Mouse (Mus musculus) R1 (cell line): ENCODE measurements around the gene Tcf7l2.
A peak's percentile ranks its signal among the peaks of the same experiment; 100 is the strongest.

ENCODE experiments used
- DNase-seq: peaks from one replicate; pipeline ENCODE4 v3.0.0-alpha.2; 2018; ENCODE audit warnings: low read depth, low spot score

Tcf7l2 gene

GRCm38 (mm10) chr19:55860009-55860743, 118.6 kb downstream of the Tcf7l2 start:
- DNase-seq = no peak

DNA sequence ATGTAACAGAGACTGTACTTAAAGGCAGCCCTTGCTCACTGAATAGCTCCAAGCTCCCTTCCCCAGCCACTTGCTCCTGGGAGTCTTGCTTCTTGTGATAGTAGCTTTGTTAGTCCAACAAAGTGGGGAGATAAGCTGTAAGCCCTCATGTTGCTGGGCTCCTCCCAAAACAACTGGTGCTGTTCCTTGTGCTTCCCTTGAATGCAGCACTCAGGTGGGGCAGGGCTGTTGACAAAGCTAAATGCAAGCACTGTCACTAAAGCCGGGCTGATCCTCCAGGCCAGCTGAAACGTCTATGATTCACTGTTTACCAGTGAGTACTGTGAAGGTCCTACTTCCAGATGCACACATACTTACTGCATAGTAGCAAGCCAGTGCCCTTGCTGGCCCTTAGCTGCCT, 120.1 kb downstream of the Tcf7l2 start:
- DNase-seq = no peak

GRCm38 (mm10) chr19:55862559-55862958, 120.9 kb downstream of the Tcf7l2 start:
- no peak for DNase-seq

DNA sequence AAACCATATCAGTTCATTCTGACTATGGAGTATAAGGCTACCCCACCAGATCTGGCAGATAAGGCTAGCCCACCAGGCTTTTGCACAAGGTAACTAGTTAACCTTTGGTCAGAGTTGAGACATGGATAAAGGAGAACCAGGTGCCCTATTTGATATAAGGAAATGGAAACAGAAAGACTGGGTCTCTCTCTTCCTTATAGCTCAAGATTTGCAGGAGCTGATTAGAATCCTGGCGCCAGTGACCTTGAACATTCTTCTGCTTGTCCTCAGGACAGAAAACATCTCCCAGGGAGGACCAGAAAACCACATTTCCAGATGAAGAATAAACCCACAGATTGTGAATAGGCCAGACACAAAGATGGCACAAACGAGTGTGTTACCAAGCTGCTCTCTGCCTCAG, 123.4 kb downstream of the Tcf7l2 start:
- DNase-seq = no peak

GRCm38 (mm10) chr19:55865774-55866578, 124.4 kb downstream of the Tcf7l2 start:
- DNase-seq = no peak

DNA sequence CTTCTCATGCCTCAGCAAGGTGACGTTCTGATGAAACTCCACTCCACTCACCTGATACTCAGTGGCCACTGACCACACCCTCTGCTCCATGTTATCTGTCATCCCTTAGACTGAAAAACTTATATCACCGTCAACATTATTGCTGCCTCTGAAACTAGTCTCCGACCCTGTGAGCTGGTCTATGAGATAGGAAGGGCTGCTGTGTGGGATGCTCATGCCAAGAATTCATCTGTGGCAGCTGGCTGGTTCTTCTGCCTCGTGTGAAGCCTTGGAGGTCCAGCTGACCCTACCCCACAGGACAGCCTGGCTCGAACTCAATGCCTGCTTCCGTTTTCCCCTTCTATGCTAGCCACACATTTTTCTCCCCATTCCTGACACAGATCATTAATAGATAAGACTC, 125.6 kb downstream of the Tcf7l2 start:
- DNase-seq = no peak

DNA sequence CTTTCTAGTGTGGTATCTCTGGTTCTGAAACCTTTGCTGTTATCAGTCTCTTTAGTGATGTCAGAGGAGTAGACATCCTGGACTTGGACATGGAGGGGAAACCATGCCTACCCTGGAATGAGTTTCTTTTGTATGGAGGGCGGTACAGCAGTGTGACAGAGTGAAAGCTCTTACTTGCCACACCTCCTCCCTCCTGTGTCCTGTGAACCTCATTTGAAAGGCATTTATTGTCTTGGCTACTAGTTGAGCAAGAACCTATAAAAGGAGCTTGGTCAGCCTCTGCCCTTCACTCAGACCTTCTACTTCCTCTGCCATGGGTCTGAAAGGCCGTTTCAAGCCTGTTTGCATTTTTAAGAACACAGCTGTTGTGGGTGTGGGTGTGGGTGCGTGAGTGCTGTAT, 126.3 kb downstream of the Tcf7l2 start:
- peak; percentile 27 for DNase-seq

GRCm38 (mm10) chr19:55868597-55868996, 127.0 kb downstream of the Tcf7l2 start:
- DNase-seq = no peak

- DNase-seq = no peak
Observed at GRCm38 (mm10) chr19:55870825-55871224, 129.2 kb downstream of the Tcf7l2 start.

DNA sequence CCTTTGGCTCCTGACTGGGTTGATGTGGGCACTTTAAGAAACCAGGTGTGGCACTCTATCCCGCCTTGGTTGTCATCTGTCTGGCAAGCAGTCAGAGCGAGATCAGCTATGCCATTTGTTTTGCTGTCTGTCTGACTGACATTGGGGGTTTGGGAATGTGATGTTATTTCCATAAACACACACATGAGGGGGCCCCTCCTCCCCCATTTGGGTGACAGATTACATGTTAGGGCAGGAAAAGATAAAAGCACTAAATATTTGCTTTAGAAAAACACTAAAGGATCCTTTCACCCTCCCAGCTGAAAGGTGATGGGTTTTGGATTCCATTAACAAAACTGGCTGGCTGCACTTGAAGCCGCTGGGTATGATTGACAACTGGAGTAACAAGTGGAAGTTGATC, 129.9 kb downstream of the Tcf7l2 start:
- DNase-seq = no peak

- no peak for DNase-seq
Observed at GRCm38 (mm10) chr19:55873221-55873620, 131.6 kb downstream of the Tcf7l2 start.

GRCm38 (mm10) chr19:55876501-55876900, 134.9 kb downstream of the Tcf7l2 start:
- no peak for DNase-seq

GRCm38 (mm10) chr19:55877404-55877915, 135.8 kb downstream of the Tcf7l2 start:
- peak; percentile 62 for DNase-seq

DNA sequence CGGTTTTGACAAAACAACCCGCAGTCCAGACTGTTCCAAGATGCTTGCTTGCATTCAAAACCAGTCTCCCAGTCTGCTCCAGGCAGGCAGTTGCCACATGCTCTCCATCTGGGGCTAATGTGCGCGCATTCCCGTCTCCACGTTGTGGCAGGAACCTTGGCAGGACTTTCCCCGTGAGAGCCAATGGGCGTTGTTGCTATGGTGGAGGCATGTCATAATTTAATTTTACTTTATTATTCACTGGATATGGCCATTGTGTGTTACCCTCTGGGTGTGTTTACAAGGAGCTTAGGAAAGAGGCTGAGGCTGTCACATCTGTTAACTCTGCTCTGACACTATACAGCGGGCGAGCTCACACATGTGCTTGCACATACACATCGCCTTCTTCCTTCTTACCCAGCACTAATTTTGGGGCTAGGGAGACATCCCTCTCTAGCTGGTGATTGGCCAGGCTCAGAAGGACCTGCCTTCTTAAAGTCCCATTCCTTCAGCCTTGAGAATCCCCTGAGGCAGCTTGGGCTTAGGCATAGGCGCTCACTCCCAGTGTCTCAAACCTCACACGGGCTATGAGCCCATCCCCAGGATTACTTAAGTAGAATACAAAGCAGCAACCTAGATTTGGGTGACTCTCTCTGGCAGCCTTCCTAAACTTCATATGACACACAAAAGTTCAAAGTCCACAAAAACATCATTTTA, 139.2 kb downstream of the Tcf7l2 start:
- no peak for DNase-seq

GRCm38 (mm10) chr19:55886536-55886935, 144.9 kb downstream of the Tcf7l2 start:
- no peak for DNase-seq

DNA sequence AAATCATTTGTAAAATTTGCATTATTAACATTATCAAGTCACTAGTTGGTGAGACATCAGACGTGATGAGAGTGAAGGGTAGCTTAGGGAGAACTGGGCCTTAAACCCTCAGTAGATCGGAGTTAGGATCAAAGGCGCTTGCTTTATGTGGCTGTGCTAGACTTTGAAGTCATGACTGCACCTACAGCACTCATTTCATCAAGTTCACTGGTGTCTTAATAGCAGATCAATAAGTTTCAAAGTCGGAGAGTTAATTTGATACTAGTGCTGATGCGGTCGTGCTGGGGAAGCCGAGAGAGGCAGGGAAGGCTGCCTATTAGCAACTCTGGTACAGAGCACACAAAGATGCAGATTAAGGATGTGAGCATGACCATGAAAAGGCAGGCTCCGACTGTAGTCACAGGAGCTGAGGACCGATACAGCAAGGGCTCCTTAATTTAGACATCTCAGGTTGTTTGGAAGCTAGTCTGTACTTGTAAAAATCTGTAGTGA, 150.1 kb downstream of the Tcf7l2 start:
- DNase-seq = no peak

DNA sequence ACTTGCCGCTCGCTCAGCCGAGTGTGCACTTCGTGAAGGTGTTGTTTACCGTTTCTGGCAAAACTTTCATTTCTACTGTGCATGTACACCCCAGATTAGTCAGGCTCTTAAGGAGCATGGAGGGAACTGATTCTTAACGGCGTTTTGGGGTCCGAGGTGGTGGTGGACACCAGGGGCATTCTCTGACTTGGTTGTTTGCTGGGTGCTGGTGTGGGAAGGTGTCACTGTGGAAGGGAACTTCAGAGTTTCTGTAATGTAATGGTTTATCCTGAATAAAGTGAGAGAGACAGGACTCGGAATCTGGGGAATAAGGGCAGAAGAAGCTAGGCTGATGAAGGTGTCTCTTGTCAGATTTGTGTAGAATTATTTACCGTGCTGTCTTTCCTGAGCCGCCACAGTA, 151.9 kb downstream of the Tcf7l2 start:
- DNase-seq = no peak

DNA sequence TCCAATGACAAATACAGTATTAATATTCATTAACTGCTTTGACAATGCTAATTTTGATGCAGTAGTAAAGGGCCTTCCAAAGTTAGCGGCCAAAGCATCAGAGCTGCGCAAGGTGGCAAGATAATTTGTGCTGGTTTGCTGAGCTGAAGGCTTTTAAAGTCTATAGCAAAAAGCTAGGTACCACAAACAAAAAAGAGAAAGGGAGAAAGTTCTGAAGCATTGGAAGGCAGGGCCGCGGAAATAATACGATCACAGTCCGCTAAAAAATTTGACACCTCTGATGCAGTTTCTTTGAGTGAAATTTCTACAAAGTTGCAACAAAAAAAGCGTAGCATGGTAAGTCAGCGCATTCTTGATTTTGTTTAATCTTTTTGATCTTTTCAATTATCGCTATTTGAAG, 152.8 kb downstream of the Tcf7l2 start:
- DNase-seq = no peak

DNA sequence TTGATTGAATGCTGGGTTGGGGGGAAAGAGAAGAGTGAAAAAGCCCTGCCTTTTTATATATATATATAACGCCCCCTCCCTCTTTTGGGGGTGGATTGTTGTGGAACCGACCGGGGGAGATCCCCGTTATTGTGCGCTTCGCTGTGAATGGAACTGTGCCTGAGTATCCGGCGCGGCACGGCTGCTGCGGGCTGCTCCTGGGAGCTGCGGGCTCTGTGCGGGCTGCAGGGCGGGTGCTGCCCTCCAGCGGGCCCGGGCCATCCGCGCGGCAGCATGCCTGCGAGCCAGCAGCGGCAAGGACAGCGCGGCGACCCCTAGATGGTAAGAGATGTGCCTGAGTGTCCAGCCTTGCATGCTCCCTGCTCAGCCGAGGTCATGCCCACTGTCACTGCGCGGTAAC, 153.7 kb downstream of the Tcf7l2 start:
- peak; percentile 30 for DNase-seq

DNA sequence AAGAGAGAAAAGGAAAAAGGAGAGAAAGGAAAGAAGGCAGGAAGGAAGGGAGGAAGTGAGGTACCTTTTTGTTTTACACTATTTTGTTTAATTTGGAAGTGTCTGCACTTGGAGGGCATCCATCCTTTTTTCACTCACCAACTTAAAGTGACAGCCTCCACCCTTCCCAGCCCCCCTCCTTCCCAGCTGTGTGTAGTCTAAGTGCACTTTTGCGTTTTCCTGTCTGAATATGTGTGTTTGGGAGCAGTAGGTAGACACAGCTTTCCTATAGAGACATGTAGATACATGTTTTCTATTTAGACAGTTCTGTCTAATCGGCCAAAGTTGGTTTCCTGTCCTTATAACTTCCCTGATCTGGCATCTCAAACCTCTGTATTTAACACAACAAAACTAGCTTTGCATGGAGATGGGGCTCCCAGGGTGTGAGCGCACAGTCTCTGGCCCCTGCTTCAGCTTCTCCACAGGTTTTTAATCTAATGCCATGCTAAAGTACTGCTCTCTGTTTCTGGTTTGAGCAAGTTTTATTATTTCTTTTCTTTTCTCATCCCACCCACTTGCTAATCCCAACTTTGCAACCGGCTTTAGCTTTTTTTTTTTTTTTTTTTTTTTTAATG, 154.3 kb downstream of the Tcf7l2 start:
- peak; percentile 77 for DNase-seq

- DNase-seq = no peak
Observed at GRCm38 (mm10) chr19:55896629-55897028, 155.0 kb downstream of the Tcf7l2 start.
